13 mouse cellular contexts compared by ENCODE assay signal in the genomic region with DNA sequence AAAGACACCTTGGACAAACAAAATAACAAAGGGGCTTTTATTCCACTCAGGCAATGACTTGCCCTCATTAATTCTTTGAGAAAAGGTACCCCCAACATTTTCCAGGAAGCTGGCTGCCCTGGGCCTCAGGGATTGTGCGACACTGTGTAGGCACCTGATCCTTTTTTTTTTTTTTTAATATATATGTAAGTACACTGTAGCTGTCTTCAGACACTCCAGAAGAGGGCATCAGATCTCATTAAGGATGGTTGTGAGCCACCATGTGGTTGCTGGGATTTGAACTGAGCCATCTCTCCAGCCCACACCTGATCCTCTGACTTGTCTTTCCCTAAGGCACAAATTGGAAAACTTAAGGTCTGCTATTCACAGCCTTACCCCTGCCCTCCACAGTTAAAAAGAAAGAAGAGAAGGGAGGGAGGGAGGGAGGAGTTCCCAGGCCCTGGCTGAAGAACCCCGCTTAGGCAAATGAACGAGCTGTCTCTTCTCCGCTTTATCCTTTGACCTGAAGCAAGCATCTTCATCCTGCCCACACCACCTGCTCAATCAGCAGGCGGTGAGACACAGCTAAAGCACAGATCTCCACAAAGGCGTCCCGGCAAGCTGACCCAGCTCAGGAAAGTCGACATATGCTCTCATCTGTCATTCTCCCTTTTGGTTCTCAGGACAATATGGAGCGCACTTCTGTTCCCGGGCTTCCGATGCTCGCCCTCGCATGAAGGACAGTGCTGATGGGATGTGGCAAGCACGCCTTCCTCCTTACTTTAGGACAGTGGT.
DNase-seq lines count a peak whose midpoint lies in the region; ATAC-seq and TF ChIP-seq lines count a peak whose summit lies in the region.
"Had no signal": no experiment of that assay in that cellular context is flagged by ENCODE, and none has a peak within 500 bp of the region (broad histone marks: within the 10 kb centered on the region; RNA-seq: fewer than 3 reads in every experiment).

No protein-coding gene starts in this region.

- TF ChIP-seq EP300 in heart, postnatal 0 days (IDR thresholded peaks at IDR 0.05; ENCODE audit: low read depth) = no peak

- no peak for TF ChIP-seq CTCF in heart, postnatal 0 days (IDR thresholded peaks at IDR 0.05; ENCODE audit: low read depth)

- H3K9me3 ChIP-seq in heart, postnatal 0 days (replicated peaks; ENCODE audit: control insufficient read depth, low read length) = no peaks in the 10 kb centered on the region
- no peaks in the 10 kb centered on the region for H3K9me3 ChIP-seq in midbrain, embryonic 13.5 days
- H3K9me3 ChIP-seq: limb, embryonic 10.5 days had no signal

- DNase-seq in heart, postnatal 0 days (ENCODE audit: low spot score) = no peak
- DNase-seq in heart, adult 18-20 months = no peak
- peak; percentile 93 for DNase-seq in brain, adult 2 months (ENCODE audit: low read depth, low spot score)
- DNase-seq in cerebellum, adult 9-10 months = peak; percentile 82
- no peak for DNase-seq in spleen, adult 18-20 months
- DNase-seq in c-Kit-positive CD71-positive TER-119-positive erythroid progenitor cells, embryonic 14.5 days (ENCODE audit: low spot score) = no peak
- DNase-seq: layer of hippocampus, adult 9-11 months; thymus, postnatal 25 days had no signal

- peak overlapping the region; percentile 43; the same call in 1 of the 2 replicates for H3K27ac ChIP-seq in heart, postnatal 0 days (ENCODE audit: low read depth)
- H3K27ac ChIP-seq in midbrain, embryonic 13.5 days = no peak overlapping the region
- H3K27ac ChIP-seq: limb, embryonic 10.5 days had no signal

- H3K4me3 ChIP-seq in heart, postnatal 0 days (ENCODE audit: low read depth, low read length) = no peak overlapping the region
- H3K4me3 ChIP-seq in midbrain, embryonic 13.5 days (replicated peaks) = no peak overlapping the region
- H3K4me3 ChIP-seq: limb, embryonic 10.5 days; myocyte had no signal

- H3K4me2 ChIP-seq in heart, postnatal 0 days (ENCODE audit: low read depth, low read length) = no peak overlapping the region
- H3K4me2 ChIP-seq in midbrain, embryonic 13.5 days (replicated peaks) = no peak overlapping the region

- H3K27me3 ChIP-seq in heart, postnatal 0 days (ENCODE audit: control insufficient read depth, insufficient read depth, low read length) = no peaks in the 10 kb centered on the region
- H3K27me3 ChIP-seq in midbrain, embryonic 13.5 days = no peaks in the 10 kb centered on the region

- no peak overlapping the region for H3K9ac ChIP-seq in heart, postnatal 0 days (replicated peaks; ENCODE audit: low read depth, low read length)
- no peak overlapping the region for H3K9ac ChIP-seq in midbrain, embryonic 13.5 days (replicated peaks)

- WGBS in heart, postnatal 0 days = 73% methylated on average over 14 of the region's 14 CpGs
- whole genome bisulfite sequencing in midbrain, embryonic 13.5 days = 23% methylated on average over 14 of the region's 14 CpGs

- H3K4me1 ChIP-seq in heart, postnatal 0 days (ENCODE audit: control insufficient read depth, insufficient read depth) = peaks cover 62% of the 10 kb centered on the region
- peaks cover 31% of the 10 kb centered on the region for H3K4me1 ChIP-seq in midbrain, embryonic 13.5 days (replicated peaks)

- no peaks in the 10 kb centered on the region for H3K36me3 ChIP-seq in heart, postnatal 0 days (replicated peaks; ENCODE audit: control insufficient read depth, insufficient read depth, low read length)
- H3K36me3 ChIP-seq in midbrain, embryonic 13.5 days = no peaks in the 10 kb centered on the region
- H3K36me3 ChIP-seq: limb, embryonic 10.5 days had no signal

- ATAC-seq in heart, postnatal 0 days (ENCODE audit: insufficient read depth, low read depth) = no peak
- peak; percentile 59 for ATAC-seq in midbrain, embryonic 13.5 days
- ATAC-seq: forebrain, embryonic 14.5 days; inflammation-experienced regulatory T-cells, adult 6 months had no signal

Comparison
In these comparisons a context has a peak if more than half of its experiments do, and no peak if none do; other contexts are left out.
1. DNase-seq: peak in brain, adult 2 months (single experiment) and cerebellum, adult 9-10 months (single experiment); none in heart, postnatal 0 days (single experiment), heart, adult 18-20 months (0 of 2), spleen, adult 18-20 months (0 of 2) and c-Kit-positive CD71-positive TER-119-positive erythroid progenitor cells, embryonic 14.5 days (single experiment).